Mouse (Mus musculus) limb, embryonic 14.5 days (tissue): ENCODE data around the gene Abcg5. TPM values are rescaled to one million over a fixed set of nuclear protein-coding genes. Genes with fewer than 3 reads are reported as not detected.

Experiments
- ATAC-seq: fragments of 200-750 bp; cut with Nextera tagmentation; 2 replicates; pipeline ENCODE4 v1.8.0; 2017; ENCODE audit warnings: low read depth, moderate number of reproducible peaks, moderate TSS enrichment; ENCODE audit not compliant: low FRiP score
- DNase-seq: peaks from one replicate; pipeline ENCODE4 v3.0.0-alpha.2; 2015; ENCODE audit warnings: low spot score
- H3K27ac ChIP-seq: fragments of 300-500 bp; sonication (generic); replicated peaks from 2 replicates; pipeline ENCODE4 v1.5.1; 2014; ENCODE audit warnings: low read depth, mild to moderate bottlenecking, low read length, moderate library complexity, mixed read lengths
- H3K27me3 ChIP-seq: fragments of 300-500 bp; sonication (generic); 2 replicates; pipeline ENCODE4 v1.6.1; 2014; ENCODE audit warnings: low read length, mixed read lengths; ENCODE audit not compliant: control insufficient read depth, insufficient read depth
- H3K36me3 ChIP-seq: fragments of 300-500 bp; sonication (generic); 2 replicates; pipeline ENCODE4 v1.6.1; 2014; ENCODE audit warnings: mild to moderate bottlenecking, low read length, moderate library complexity, mixed read lengths; ENCODE audit not compliant: control insufficient read depth, insufficient read depth
- H3K4me1 ChIP-seq: fragments of 300-500 bp; sonication (generic); 2 replicates; pipeline ENCODE4 v1.6.1; 2014; ENCODE audit warnings: antibody characterized with exemption, low read length, mixed read lengths; ENCODE audit not compliant: control insufficient read depth, insufficient read depth
- H3K4me2 ChIP-seq: fragments of 300-500 bp; sonication (generic); replicated peaks from 2 replicates; pipeline ENCODE4 v1.6.1; 2014; ENCODE audit warnings: low read depth, mild to moderate bottlenecking, low read length, moderate library complexity; ENCODE audit not compliant: severe bottlenecking
- H3K4me3 ChIP-seq: fragments of 300-500 bp; sonication (generic); replicated peaks from 2 replicates; pipeline ENCODE4 v1.5.1; 2014; ENCODE audit warnings: low read length
- H3K9ac ChIP-seq: fragments of 300-500 bp; sonication (generic); 2 replicates; pipeline ENCODE4 v1.6.1; 2014; ENCODE audit warnings: mild to moderate bottlenecking, low read depth, low read length, moderate library complexity; ENCODE audit not compliant: severe bottlenecking
- H3K9me3 ChIP-seq: fragments of 300-500 bp; sonication (generic); 2 replicates; pipeline ENCODE4 v1.6.1; 2016; ENCODE audit warnings: low read length; ENCODE audit not compliant: control insufficient read depth
- POLR2A ChIP-seq: fragments of 200-500 bp; IDR thresholded peaks from 2 replicates; pipeline ENCODE4 v1.8.0; 2012; ENCODE audit warnings: inconsistent platforms, mild to moderate bottlenecking, moderate library complexity, borderline replicate concordance; ENCODE audit not compliant: insufficient read depth, insufficient read length; ENCODE audit errors: extremely low read depth
- WGBS: fragments of 180-500 bp; shearing (Covaris S2); extraction: QIAGEN DNeasy Blood & Tissue Kit; methylation state at CpG from one replicate; pipeline ENCODE4 v1.1.7; 2014; 5-methylcytosine and 5-hydroxymethylcytosine counted together
- polyA plus RNA-seq, 2 experiments: library from polyadenylated mRNA; depleted of rRNA in 1 of 2; stranded (reverse) in 1 of 2; unstranded in 1 of 2; fragments of >200 nt; fragmentation: Nextera tagmentation in 1 of 2; extraction: Ambion mirVana in 1 of 2; gene quantifications; 2 replicates each; pipeline versions ENCODE4 v1.2.1 to v1.2.3; 2012 to 2014

Gene Abcg5
- polyA plus RNA-seq, 2 experiments, result 1.3 to 1.7 TPM

DNA sequence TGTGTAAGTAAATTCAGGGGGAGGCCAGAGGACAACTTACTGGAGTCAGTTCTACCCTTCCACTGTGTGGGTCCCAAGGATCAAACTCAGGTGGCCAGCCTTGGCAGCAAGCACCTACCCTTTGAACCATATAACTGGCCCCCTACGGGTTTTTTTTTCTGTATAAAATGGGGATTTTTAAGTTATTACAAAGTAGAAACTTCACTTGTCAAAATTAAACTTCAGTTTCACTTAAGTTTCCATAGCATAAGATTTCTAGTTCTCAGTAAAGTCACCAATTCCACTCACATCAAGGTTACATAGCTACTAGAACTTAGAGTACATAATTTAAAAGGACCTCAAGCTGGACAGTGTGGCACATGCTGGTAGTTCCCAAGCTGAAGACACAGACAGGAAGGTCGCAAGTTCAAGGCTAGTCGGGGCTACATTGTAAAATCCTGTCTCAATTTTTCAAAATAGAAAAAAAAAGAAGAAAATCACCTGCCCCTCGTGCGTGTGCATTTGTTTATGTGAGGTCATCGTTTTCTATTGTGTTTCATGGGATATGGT lies 66.2 kb downstream of the Abcg5 start:
- 0 out of 2 replicates have a peak, but pooled peaks cover 3% of the 10 kb centered on the region for H3K4me1 ChIP-seq
- 83% methylated on average over 6 of the region's 6 CpGs for WGBS
- no peak overlapping the region for H3K27ac ChIP-seq
- DNase-seq (no peak), ATAC-seq (no peak)
- H3K27me3 ChIP-seq, result no peaks in the 10 kb centered on the region
- H3K9ac ChIP-seq, result no peak overlapping the region
- H3K36me3 ChIP-seq, result peaks cover 53% of the 10 kb centered on the region
- TF ChIP-seq POLR2A, result no peak
- 0 out of 2 replicates have a peak, but pooled peaks cover 8% of the 10 kb centered on the region for H3K9me3 ChIP-seq
- no peak overlapping the region for H3K4me3 ChIP-seq
- H3K4me2 ChIP-seq, result no peak overlapping the region

GRCm38 (mm10) chr17:84615811-84616210 lies 67.0 kb downstream of the Abcg5 start:
- H3K4me3 ChIP-seq, result no peak overlapping the region
- no peak for ATAC-seq
- 0 out of 2 replicates have a peak, but pooled peaks cover 3% of the 10 kb centered on the region for H3K4me1 ChIP-seq
- no peak overlapping the region for H3K27ac ChIP-seq
- no peak overlapping the region for H3K9ac ChIP-seq
- 85% methylated on average over 11 of the region's 11 CpGs for WGBS
- H3K36me3 ChIP-seq, result peaks cover 55% of the 10 kb centered on the region
- no peak overlapping the region for H3K4me2 ChIP-seq
- H3K27me3 ChIP-seq, result no peaks in the 10 kb centered on the region
- DNase-seq, result no peak
- TF ChIP-seq POLR2A, result no peak
- H3K9me3 ChIP-seq, result 0 out of 2 replicates have a peak, but pooled peaks cover 8% of the 10 kb centered on the region

DNA sequence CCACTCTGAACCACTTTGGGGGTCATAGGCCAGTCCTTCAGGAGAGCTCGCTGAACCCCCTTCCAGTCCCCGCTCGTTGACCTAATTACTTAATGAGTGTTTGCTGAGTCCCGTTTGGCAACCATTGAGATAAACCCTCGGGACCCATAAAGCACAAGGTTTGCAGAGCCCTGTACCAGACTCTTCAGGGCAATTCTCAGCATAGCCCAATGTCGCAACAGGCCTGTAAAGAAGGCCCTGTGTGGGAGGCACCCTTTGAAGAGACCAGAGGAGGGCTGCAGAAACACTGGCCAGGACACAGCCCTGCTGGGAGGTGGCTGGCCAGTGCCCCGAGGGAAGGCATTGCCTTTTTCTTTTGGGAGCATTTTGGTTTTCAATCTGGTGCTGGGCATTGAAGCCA lies 70.8 kb downstream of the Abcg5 start:
- 0 out of 2 replicates have a peak, but pooled peaks cover 8% of the 10 kb centered on the region for H3K9me3 ChIP-seq
- ATAC-seq (no peak), DNase-seq (no peak)
- TF ChIP-seq POLR2A, result no peak
- 0 out of 2 replicates have a peak, but pooled peaks cover 3% of the 10 kb centered on the region for H3K4me1 ChIP-seq
- WGBS, result 26% methylated on average over 7 of the region's 7 CpGs
- peaks cover 57% of the 10 kb centered on the region for H3K36me3 ChIP-seq
- H3K27ac ChIP-seq, result no peak overlapping the region
- no peak overlapping the region for H3K4me2 ChIP-seq
- no peaks in the 10 kb centered on the region for H3K27me3 ChIP-seq
- no peak overlapping the region for H3K9ac ChIP-seq
- H3K4me3 ChIP-seq, result no peak overlapping the region

GRCm38 (mm10) chr17:84611500-84611899 lies 71.3 kb downstream of the Abcg5 start:
- Histone ChIP-seq H3K4me3 (no peak overlapping the region), H3K9me3 (0 out of 2 replicates have a peak, but pooled peaks cover 8% of the 10 kb centered on the region), H3K27ac (no peak overlapping the region), H3K36me3 (peaks cover 58% of the 10 kb centered on the region), H3K27me3 (no peaks in the 10 kb centered on the region), H3K4me2 (no peak overlapping the region), H3K4me1 (0 out of 2 replicates have a peak, but pooled peaks cover 3% of the 10 kb centered on the region), H3K9ac (no peak overlapping the region)
- WGBS, result 59% methylated on average over 9 of the region's 9 CpGs
- ATAC-seq, result no peak; the same call in 1 of the 2 replicates
- TF ChIP-seq POLR2A, result no peak
- DNase-seq, result no peak

GRCm38 (mm10) chr17:84608606-84609005 lies 74.2 kb downstream of the Abcg5 start:
- WGBS, result 53% methylated on average over 4 of the region's 4 CpGs
- H3K9me3 ChIP-seq, result 0 out of 2 replicates have a peak, but pooled peaks cover 5% of the 10 kb centered on the region
- H3K27me3 ChIP-seq, result no peaks in the 10 kb centered on the region
- DNase-seq (no peak), ATAC-seq (no peak)
- H3K36me3 ChIP-seq, result peaks cover 58% of the 10 kb centered on the region
- no peak overlapping the region for H3K4me3 ChIP-seq
- no peak for TF ChIP-seq POLR2A
- H3K4me1 ChIP-seq, result 0 out of 2 replicates have a peak, but pooled peaks cover 3% of the 10 kb centered on the region
- H3K9ac ChIP-seq, result no peak overlapping the region
- no peak overlapping the region for H3K27ac ChIP-seq
- no peak overlapping the region for H3K4me2 ChIP-seq

Other genes with a start within 250 kb of the Abcg5 start
- gene Thada, start 216.8 kb downstream of the Abcg5 start, polyA plus RNA-seq (2012; rRNA removed), result 9.1 and 9.6 TPM in 2 replicates
- gene Thada, start 216.8 kb downstream of the Abcg5 start, polyA plus RNA-seq (2014; fragmentation: Nextera tagmentation; extraction: Ambion mirVana), result 9.4 and 9.7 TPM in 2 replicates
- gene Plekhh2, start 171.1 kb downstream of the Abcg5 start, polyA plus RNA-seq (2012; rRNA removed), result 24.5 TPM in 2 replicates
- gene Plekhh2, start 171.1 kb downstream of the Abcg5 start, polyA plus RNA-seq (2014; fragmentation: Nextera tagmentation; extraction: Ambion mirVana), result 12.6 and 12.8 TPM in 2 replicates
- gene Dync2li1, start 56.5 kb downstream of the Abcg5 start, polyA plus RNA-seq (2012; rRNA removed), result 17.2 and 21.0 TPM in 2 replicates
- gene Dync2li1, start 56.5 kb downstream of the Abcg5 start, polyA plus RNA-seq (2014; fragmentation: Nextera tagmentation; extraction: Ambion mirVana), result 29.9 and 33.0 TPM in 2 replicates
- gene Abcg8, start 6.7 kb downstream of the Abcg5 start, polyA plus RNA-seq (2012; rRNA removed), result 0.16 and 0.27 TPM in 2 replicates
- gene Abcg8, start 6.7 kb downstream of the Abcg5 start, polyA plus RNA-seq (2014; fragmentation: Nextera tagmentation; extraction: Ambion mirVana), result 0.18 TPM in 1 of 2 replicates, not detected in the other
- 15.8 and 22.3 TPM in 2 replicates for gene Lrpprc, start 107.8 kb upstream of the Abcg5 start, polyA plus RNA-seq (2012; rRNA removed)
- gene Lrpprc, start 107.8 kb upstream of the Abcg5 start, polyA plus RNA-seq (2014; fragmentation: Nextera tagmentation; extraction: Ambion mirVana), result 35.5 and 38.5 TPM in 2 replicates